Mouse (Mus musculus) ES-Bruce4 (cell line): ENCODE measurements at regions not wholly inside any gene's neighbourhood (a gene's known extent, or its start where the extent isn't known, plus 50 kb on each side); places are given as distances from the start of the nearest gene placed in this dataset.

Source experiments
- H3K27ac ChIP-seq: 2 replicates; pipeline ENCODE4 v1.5.1; 2012; ENCODE audit warnings: low read length, inconsistent platforms; ENCODE audit not compliant: insufficient read depth
- H3K27me3 ChIP-seq: 2 replicates; pipeline ENCODE4 v1.6.1; 2012; ENCODE audit warnings: mild to moderate bottlenecking, low read length, inconsistent platforms; ENCODE audit not compliant: control insufficient read depth, poor library complexity, insufficient read depth, severe bottlenecking
- H3K36me3 ChIP-seq: 2 replicates; pipeline ENCODE4 v1.6.1; 2012; ENCODE audit warnings: inconsistent platforms, mild to moderate bottlenecking, low read length, moderate library complexity; ENCODE audit not compliant: control insufficient read depth, poor library complexity, insufficient read depth, severe bottlenecking
- H3K4me1 ChIP-seq: one replicate; pipeline ENCODE4 v1.8.1; 2011; ENCODE audit warnings: low read length; ENCODE audit not compliant: control insufficient read depth, insufficient read depth
- H3K4me3 ChIP-seq: 2 replicates; pipeline ENCODE4 v1.5.1; 2011; ENCODE audit warnings: low read depth, mild to moderate bottlenecking, low read length
- H3K9ac ChIP-seq: 2 replicates; pipeline ENCODE4 v1.6.1; 2012; ENCODE audit warnings: low read depth, mild to moderate bottlenecking, inconsistent platforms; ENCODE audit not compliant: poor library complexity, severe bottlenecking
- H3K9me3 ChIP-seq: replicated peaks from 2 replicates; pipeline ENCODE4 v1.6.1; 2012; ENCODE audit warnings: mild to moderate bottlenecking, low read length, inconsistent platforms; ENCODE audit not compliant: control insufficient read depth, poor library complexity, insufficient read depth, severe bottlenecking
- CTCF ChIP-seq: IDR thresholded peaks from one replicate; pipeline ENCODE4 v1.8.1; 2011; ENCODE audit warnings: low read depth, low read length
- EP300 ChIP-seq: IDR thresholded peaks from 2 replicates; pipeline ENCODE4 v1.6.1; 2011; ENCODE audit warnings: low read depth, low read length; ENCODE audit not compliant: insufficient read depth
- POLR2A ChIP-seq: IDR thresholded peaks from one replicate; pipeline ENCODE4 v1.8.1; 2011; ENCODE audit warnings: low read length; ENCODE audit not compliant: insufficient read depth

DNA sequence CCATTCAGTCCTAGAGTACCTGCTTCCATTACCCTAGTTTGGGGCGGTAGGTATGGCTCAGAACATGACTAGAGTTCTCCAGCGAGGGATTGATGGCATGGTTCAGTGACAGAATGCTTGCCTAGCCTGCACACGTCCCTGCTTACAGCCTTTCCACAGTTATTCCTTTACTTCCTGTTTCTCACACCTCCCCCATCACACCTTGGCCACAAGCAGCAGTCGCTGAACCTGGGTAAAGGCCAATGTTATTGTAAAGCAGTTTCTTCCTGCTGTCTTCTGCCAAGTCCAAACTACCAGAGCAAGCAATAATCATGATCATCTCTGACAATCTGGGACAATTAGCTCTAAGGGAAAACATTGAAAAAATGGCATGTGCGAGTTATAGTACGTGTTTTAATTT is 51.7 kb upstream of the Auts2 start:
- Histone ChIP-seq H3K4me1 (no peaks in the 10 kb centered on the region), H3K9me3 (no peaks in the 10 kb centered on the region), H3K27me3 (no peaks in the 10 kb centered on the region), H3K4me3 (no peak overlapping the region), H3K27ac (no peak overlapping the region), H3K36me3 (no peaks in the 10 kb centered on the region), H3K9ac (no peak overlapping the region)
- TF ChIP-seq EP300: no peak
- no peak for TF ChIP-seq POLR2A
- TF ChIP-seq CTCF: no peak
